Mouse (Mus musculus) embryonic facial prominence, embryonic 13.5 days (tissue): ENCODE results near the gene Cntn2. TPM values are rescaled to one million over a fixed set of nuclear protein-coding genes. Genes with fewer than 3 reads are reported as not detected.
"Not testable (repeated sequence)": the region's sequence is repeated elsewhere in the genome, so short reads cannot be mapped to it uniquely, and the experiment has no call there.

Source experiments
- ATAC-seq: fragments of 200-750 bp; cut with Nextera tagmentation; 2 replicates; pipeline ENCODE4 v1.8.0; 2017; ENCODE audit warnings: low read depth; ENCODE audit not compliant: insufficient number of reproducible peaks, insufficient read depth, low FRiP score, low TSS enrichment
- H3K27ac ChIP-seq: fragments of 300-500 bp; sonication (generic); 2 replicates; pipeline ENCODE4 v1.5.1; 2015; ENCODE audit warnings: moderate library complexity, mild to moderate bottlenecking, inconsistent platforms
- H3K27me3 ChIP-seq: fragments of 300-500 bp; sonication (generic); 2 replicates; pipeline ENCODE4 v1.6.1; 2015; ENCODE audit warnings: mild to moderate bottlenecking, inconsistent platforms
- H3K36me3 ChIP-seq: fragments of 300-500 bp; sonication (generic); 2 replicates; pipeline ENCODE4 v1.6.1; 2015; ENCODE audit warnings: mild to moderate bottlenecking, inconsistent platforms
- H3K4me1 ChIP-seq: fragments of 300-500 bp; sonication (generic); 2 replicates; pipeline ENCODE4 v1.6.1; 2015; ENCODE audit warnings: inconsistent platforms
- H3K4me2 ChIP-seq: fragments of 300-500 bp; sonication (generic); 2 replicates; pipeline ENCODE4 v1.6.1; 2015; ENCODE audit warnings: moderate library complexity, mild to moderate bottlenecking, inconsistent platforms
- H3K4me3 ChIP-seq: fragments of 300-500 bp; sonication (generic); 2 replicates; pipeline ENCODE4 v1.5.1; 2015; ENCODE audit warnings: mild to moderate bottlenecking, inconsistent platforms
- H3K9ac ChIP-seq: fragments of 300-500 bp; sonication (generic); 2 replicates; pipeline ENCODE4 v1.6.1; 2015; ENCODE audit warnings: mild to moderate bottlenecking, inconsistent platforms
- H3K9me3 ChIP-seq: fragments of 300-500 bp; sonication (generic); 2 replicates; pipeline ENCODE4 v1.6.1; 2016; ENCODE audit warnings: inconsistent platforms
- WGBS: fragments of 180-500 bp; shearing (Covaris S2); methylation state at CpG from one replicate; pipeline ENCODE4 v1.1.7; 2015; ENCODE audit warnings: mixed read lengths; 5-methylcytosine and 5-hydroxymethylcytosine counted together
- polyA plus RNA-seq: library from polyadenylated mRNA; unstranded; fragments of >200 nt; fragmentation: Nextera tagmentation; extraction: Ambion mirVana; gene quantifications from 2 replicates; pipeline ENCODE4 v1.2.1, GENCODE M21; 2015

The Cntn2 gene
- polyA plus RNA-seq, 1 experiment from 2014 or later = 2.9 TPM

DNA sequence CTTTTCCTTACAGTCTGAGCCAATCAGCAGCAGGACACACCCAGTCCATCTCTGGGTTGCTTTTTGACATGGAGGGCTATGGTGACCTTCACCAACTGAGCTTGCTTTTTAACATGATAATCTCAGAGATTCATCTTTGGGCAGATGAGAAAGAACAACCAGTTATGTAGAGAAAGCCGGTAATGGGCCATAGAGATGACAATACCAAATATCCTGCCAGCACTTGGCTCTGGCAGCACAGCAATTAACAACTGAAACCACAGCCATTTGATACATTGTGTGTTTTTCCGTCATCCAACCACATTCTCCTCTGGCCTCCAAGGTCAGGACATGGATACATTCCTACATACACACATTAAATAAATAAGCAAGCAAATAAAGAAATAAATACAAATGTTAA lies 72.0 kb downstream of the Cntn2 start:
- 75% methylated on average over 2 of the region's 2 CpGs for WGBS
- ATAC-seq = no peak
- Histone ChIP-seq H3K4me3 (no peak overlapping the region), H3K4me1 (peaks cover 9% of the 10 kb centered on the region), H3K27me3 (no peaks in the 10 kb centered on the region), H3K36me3 (no peaks in the 10 kb centered on the region; the same call in 1 of the 2 replicates), H3K9ac (no peak overlapping the region), H3K9me3 (no peaks in the 10 kb centered on the region), H3K27ac (no peak overlapping the region), H3K4me2 (no peak overlapping the region)

DNA sequence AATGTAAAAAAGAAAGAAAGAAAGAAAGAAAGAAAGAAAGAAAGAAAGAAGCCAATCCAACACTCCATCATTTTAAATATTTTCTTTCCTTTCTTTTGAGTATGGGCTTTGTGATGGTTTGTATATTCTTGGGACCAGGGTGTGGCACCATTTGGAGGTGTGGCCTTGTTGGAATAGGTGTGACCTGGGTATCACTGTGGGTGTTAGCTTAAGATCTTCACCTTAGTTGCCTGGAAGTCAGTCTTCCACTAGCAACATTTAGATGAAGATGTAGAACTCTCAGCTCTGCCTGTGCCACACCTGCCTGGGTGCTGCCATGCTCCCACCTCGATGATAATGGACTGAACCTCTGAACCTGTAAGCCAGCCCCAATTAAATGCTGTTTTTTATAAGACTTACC lies 73.0 kb downstream of the Cntn2 start:
- not testable (repeated sequence) for H3K4me2 ChIP-seq, H3K27ac ChIP-seq, ATAC-seq, H3K9ac ChIP-seq, H3K4me1 ChIP-seq, H3K4me3 ChIP-seq, H3K9me3 ChIP-seq, H3K36me3 ChIP-seq, H3K27me3 ChIP-seq
- WGBS = 88% methylated on average over 1 of the region's 1 CpGs

DNA sequence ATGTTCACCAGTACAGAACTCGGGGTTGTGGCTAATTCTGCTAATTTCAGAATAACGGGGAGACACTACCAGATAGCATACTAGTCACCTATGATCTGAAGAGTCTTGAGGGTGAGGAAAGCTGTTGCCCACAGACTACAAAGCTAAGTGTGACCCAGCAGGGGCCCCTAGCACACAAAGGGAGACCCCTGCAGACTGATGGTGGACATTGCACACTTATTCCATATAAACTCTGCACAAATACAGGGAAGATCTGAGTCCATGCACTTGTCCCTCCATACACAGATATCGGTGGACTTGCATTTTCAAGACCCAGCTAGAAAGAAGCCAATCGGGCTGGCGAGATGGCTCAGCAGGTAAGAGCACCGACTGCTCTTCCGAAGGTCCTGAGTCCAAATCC lies 73.5 kb downstream of the Cntn2 start:
- no peaks in the 10 kb centered on the region for H3K27me3 ChIP-seq
- no peak for ATAC-seq
- no peak overlapping the region for H3K27ac ChIP-seq
- H3K4me2 ChIP-seq = no peak overlapping the region
- H3K4me1 ChIP-seq = peaks cover 4% of the 10 kb centered on the region; the same call in 1 of the 2 replicates
- no peak overlapping the region for H3K9ac ChIP-seq
- no peak overlapping the region for H3K4me3 ChIP-seq
- no peaks in the 10 kb centered on the region for H3K9me3 ChIP-seq
- 91% methylated on average over 7 of the region's 7 CpGs for WGBS
- H3K36me3 ChIP-seq = peaks cover 11% of the 10 kb centered on the region

GRCm38 (mm10) chr1:132468926-132469325 lies 74.1 kb downstream of the Cntn2 start:
- no peaks in the 10 kb centered on the region for H3K27me3 ChIP-seq
- H3K9me3 ChIP-seq = no peaks in the 10 kb centered on the region
- no peak overlapping the region for H3K9ac ChIP-seq
- H3K4me3 ChIP-seq = no peak overlapping the region
- no peak overlapping the region for H3K27ac ChIP-seq
- no peak overlapping the region for H3K4me2 ChIP-seq
- peaks cover 4% of the 10 kb centered on the region; the same call in 1 of the 2 replicates for H3K4me1 ChIP-seq
- ATAC-seq = no peak
- peaks cover 17% of the 10 kb centered on the region for H3K36me3 ChIP-seq

- H3K4me2 ChIP-seq = no peak overlapping the region
- peaks cover 4% of the 10 kb centered on the region; the same call in 1 of the 2 replicates for H3K4me1 ChIP-seq
- H3K27me3 ChIP-seq = no peaks in the 10 kb centered on the region
- no peak overlapping the region for H3K9ac ChIP-seq
- no peaks in the 10 kb centered on the region for H3K9me3 ChIP-seq
- WGBS = 60% methylated on average over 5 of the region's 5 CpGs
- no peak overlapping the region for H3K4me3 ChIP-seq
- peaks cover 57% of the 10 kb centered on the region for H3K36me3 ChIP-seq
- no peak for ATAC-seq
- H3K27ac ChIP-seq = no peak overlapping the region
Measured at GRCm38 (mm10) chr1:132464651-132465050, 78.4 kb downstream of the Cntn2 start.

Other genes starting within 250 kb of the Cntn2 start
- 0.23 and 0.25 TPM in 2 replicates for gene Klhdc8a, start 244.6 kb downstream of the Cntn2 start, polyA plus RNA-seq
- gene Nuak2, start 227.1 kb downstream of the Cntn2 start, polyA plus RNA-seq = 2.2 and 4.4 TPM in 2 replicates
- 10.5 and 16.1 TPM in 2 replicates for gene Tmcc2, start 152.0 kb downstream of the Cntn2 start, polyA plus RNA-seq
- 16.1 and 17.7 TPM in 2 replicates for gene Dstyk, start 125.7 kb downstream of the Cntn2 start, polyA plus RNA-seq
- 47.2 and 49.6 TPM in 2 replicates for gene Rbbp5, start 65.9 kb downstream of the Cntn2 start, polyA plus RNA-seq
- gene Tmem81, start 37.0 kb downstream of the Cntn2 start, polyA plus RNA-seq = 1.8 and 2.4 TPM in 2 replicates
- gene Nfasc, start 198.5 kb upstream of the Cntn2 start, polyA plus RNA-seq = 1.7 and 2.9 TPM in 2 replicates